Mouse (Mus musculus): ENCODE results near the gene Pik3r1. TPM values are rescaled to one million over a fixed set of nuclear protein-coding genes. Genes with fewer than 3 reads are reported as not detected.

The Pik3r1 gene
- total RNA-seq, 1 experiment = 7.3 TPM

DNA sequence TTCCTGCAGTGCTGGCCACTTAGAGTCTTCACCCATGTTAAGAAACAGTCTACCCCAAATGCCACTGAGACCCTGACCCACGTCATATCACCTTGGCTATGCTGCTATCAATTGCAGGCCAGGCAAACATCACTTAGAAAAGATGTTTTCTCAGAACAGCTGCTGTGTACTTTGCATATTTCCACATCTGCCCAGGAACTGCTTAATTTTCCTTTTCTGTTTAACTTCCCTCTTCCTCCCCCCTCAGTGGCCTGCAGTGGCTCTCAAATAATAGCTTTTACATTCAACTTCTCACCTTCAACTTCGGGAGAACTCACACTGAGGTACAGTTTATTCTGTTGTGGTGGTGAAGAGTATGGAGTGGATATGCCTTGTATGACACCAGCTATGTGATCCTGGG is 126.4 kb downstream of the Pik3r1 start:
- no peaks in the 10 kb centered on the region for H3K4me1 ChIP-seq (ENCODE audit: control insufficient read depth in 2 of 2, insufficient read depth in 2 of 2, low read length in 2 of 2, poor library complexity in 1 of 2)
- no peak overlapping the region for H3K9ac ChIP-seq (ENCODE audit: insufficient read depth, low read depth, low read length, poor library complexity, severe bottlenecking)
- no peak overlapping the region for H3K4me3 ChIP-seq (ENCODE audit: insufficient read depth in 1 of 2, low read depth in 1 of 2, low read length in 2 of 2, poor library complexity in 1 of 2, severe bottlenecking in 1 of 2)
- in situ Hi-C loops (cut with MboI; ENCODE audit: low sequenced_read_pairs in 2 of 2, unreplicated experiment in 2 of 2) = no loop called here
- H3K27ac ChIP-seq (ENCODE audit: insufficient read depth, low read depth, low read length, poor library complexity, severe bottlenecking) = no peak overlapping the region
- no peaks in the 10 kb centered on the region for H3K36me3 ChIP-seq (ENCODE audit: control insufficient read depth, insufficient read depth, low read length, poor library complexity, severe bottlenecking)
- TF ChIP-seq MAFK (IDR thresholded peaks at IDR 0.05; ENCODE audit: insufficient read depth, low read depth, low read length) (no peak), ZNF384 (IDR thresholded peaks at IDR 0.05; ENCODE audit: low read depth, low read length) (no peak), CHD2 (IDR thresholded peaks at IDR 0.05; ENCODE audit: low read depth, low read length) (no peak), ZC3H11A (IDR thresholded peaks at IDR 0.05; ENCODE audit: borderline replicate concordance, low read depth, low read length) (no peak), HCFC1 (IDR thresholded peaks at IDR 0.05; ENCODE audit: borderline replicate concordance, insufficient read depth, low read length) (no peak)
- no peaks in the 10 kb centered on the region for H3K9me3 ChIP-seq (ENCODE audit: control insufficient read depth, insufficient read depth, low read depth, low read length)
- DNase-seq (ENCODE audit: low read depth, low spot score) = no peak

DNA sequence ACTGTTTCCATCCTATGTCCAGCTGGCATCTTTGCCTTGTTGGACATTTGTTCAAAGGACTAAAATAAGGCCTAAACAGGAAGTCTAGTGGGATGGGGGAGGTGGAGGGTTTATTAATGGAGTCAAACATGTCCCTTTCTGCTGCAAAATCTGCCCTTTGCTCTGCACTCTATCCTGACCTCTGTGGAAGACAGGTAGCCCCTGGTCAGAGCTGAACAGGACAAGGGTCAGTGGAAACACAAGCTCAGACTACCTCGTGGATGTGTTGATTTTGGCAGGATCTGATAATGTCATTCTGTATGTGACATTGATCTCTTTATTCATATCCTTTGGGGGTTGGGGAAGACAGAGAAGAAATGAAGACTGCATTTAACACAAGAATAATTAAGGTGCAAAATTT is 132.2 kb downstream of the Pik3r1 start:
- no peak for DNase-seq (ENCODE audit: low read depth, low spot score)
- H3K9me3 ChIP-seq (ENCODE audit: control insufficient read depth, insufficient read depth, low read depth, low read length) = no peaks in the 10 kb centered on the region
- H3K9ac ChIP-seq (ENCODE audit: insufficient read depth, low read depth, low read length, poor library complexity, severe bottlenecking) = no peak overlapping the region
- H3K4me3 ChIP-seq (ENCODE audit: insufficient read depth in 1 of 2, low read depth in 1 of 2, low read length in 2 of 2, poor library complexity in 1 of 2, severe bottlenecking in 1 of 2) = no peak overlapping the region
- no peak overlapping the region for H3K27ac ChIP-seq (ENCODE audit: insufficient read depth, low read depth, low read length, poor library complexity, severe bottlenecking)
- no peaks in the 10 kb centered on the region for H3K36me3 ChIP-seq (ENCODE audit: control insufficient read depth, insufficient read depth, low read length, poor library complexity, severe bottlenecking)
- in situ Hi-C loops (cut with MboI; ENCODE audit: low sequenced_read_pairs in 2 of 2, unreplicated experiment in 2 of 2) = no loop called here
- H3K4me1 ChIP-seq (ENCODE audit: control insufficient read depth in 2 of 2, insufficient read depth in 2 of 2, low read length in 2 of 2, poor library complexity in 1 of 2) = no peaks in the 10 kb centered on the region
- TF ChIP-seq MAFK (IDR thresholded peaks at IDR 0.05; ENCODE audit: insufficient read depth, low read depth, low read length) (no peak), CHD2 (IDR thresholded peaks at IDR 0.05; ENCODE audit: low read depth, low read length) (no peak), ZNF384 (IDR thresholded peaks at IDR 0.05; ENCODE audit: low read depth, low read length) (no peak), ZC3H11A (IDR thresholded peaks at IDR 0.05; ENCODE audit: borderline replicate concordance, low read depth, low read length) (no peak), HCFC1 (IDR thresholded peaks at IDR 0.05; ENCODE audit: borderline replicate concordance, insufficient read depth, low read length) (no peak)

DNA sequence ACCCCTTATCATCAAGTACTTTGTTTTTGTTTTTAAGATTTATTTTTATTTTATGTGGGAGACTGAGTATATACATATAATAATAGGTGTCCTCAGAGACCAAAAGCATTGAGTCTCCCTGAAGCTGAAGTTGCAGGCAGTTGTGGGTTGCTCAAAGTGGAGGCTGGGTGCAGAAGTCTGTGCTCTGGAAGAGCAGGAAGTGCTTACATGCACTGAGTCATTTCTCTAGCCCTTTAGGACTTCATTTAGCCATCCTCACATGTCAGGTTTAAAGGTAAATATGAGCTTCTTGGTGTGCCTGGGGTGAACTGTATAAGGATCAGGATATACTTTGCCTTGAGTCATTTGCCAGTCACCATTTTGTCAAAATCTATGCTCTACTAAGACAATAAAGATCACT is 133.6 kb downstream of the Pik3r1 start:
- Histone ChIP-seq H3K36me3 (ENCODE audit: control insufficient read depth, insufficient read depth, low read length, poor library complexity, severe bottlenecking) (no peaks in the 10 kb centered on the region), H3K9ac (ENCODE audit: insufficient read depth, low read depth, low read length, poor library complexity, severe bottlenecking) (no peak overlapping the region), H3K4me3 (ENCODE audit: insufficient read depth in 1 of 2, low read depth in 1 of 2, low read length in 2 of 2, poor library complexity in 1 of 2, severe bottlenecking in 1 of 2) (no peak overlapping the region), H3K27ac (ENCODE audit: insufficient read depth, low read depth, low read length, poor library complexity, severe bottlenecking) (no peak overlapping the region), H3K9me3 (ENCODE audit: control insufficient read depth, insufficient read depth, low read depth, low read length) (no peaks in the 10 kb centered on the region), H3K4me1 (ENCODE audit: control insufficient read depth in 2 of 2, insufficient read depth in 2 of 2, low read length in 2 of 2, poor library complexity in 1 of 2) (no peaks in the 10 kb centered on the region)
- TF ChIP-seq CHD2 (IDR thresholded peaks at IDR 0.05; ENCODE audit: low read depth, low read length) = no peak
- no peak for TF ChIP-seq ZC3H11A (IDR thresholded peaks at IDR 0.05; ENCODE audit: borderline replicate concordance, low read depth, low read length)
- no peak for TF ChIP-seq ZNF384 (IDR thresholded peaks at IDR 0.05; ENCODE audit: low read depth, low read length)
- TF ChIP-seq MAFK (IDR thresholded peaks at IDR 0.05; ENCODE audit: insufficient read depth, low read depth, low read length) = no peak
- no peak for TF ChIP-seq HCFC1 (IDR thresholded peaks at IDR 0.05; ENCODE audit: borderline replicate concordance, insufficient read depth, low read length)
- in situ Hi-C loops (cut with MboI; ENCODE audit: low sequenced_read_pairs in 2 of 2, unreplicated experiment in 2 of 2) = no loop called here
- no peak for DNase-seq (ENCODE audit: low read depth, low spot score)

DNA sequence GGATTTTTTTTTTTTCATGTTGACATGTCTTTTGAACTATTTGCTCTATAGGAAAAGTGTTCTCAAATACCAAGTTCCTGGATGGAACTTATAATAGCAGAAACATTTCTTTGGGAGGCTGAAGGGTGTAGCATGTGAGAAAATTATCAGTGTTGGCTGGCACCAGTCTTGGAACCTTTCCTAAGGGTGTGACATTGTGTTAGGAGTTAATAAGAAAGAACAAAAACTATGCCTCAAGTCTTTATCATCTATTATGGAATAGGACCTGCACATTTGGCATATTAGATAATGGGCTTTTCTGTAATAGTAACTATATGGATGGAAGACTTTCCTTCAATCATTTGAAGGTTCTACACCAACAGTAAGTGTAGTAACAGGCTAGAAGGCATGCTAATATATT is 134.4 kb downstream of the Pik3r1 start:
- no peak for TF ChIP-seq ZNF384 (IDR thresholded peaks at IDR 0.05; ENCODE audit: low read depth, low read length)
- no peak for TF ChIP-seq CHD2 (IDR thresholded peaks at IDR 0.05; ENCODE audit: low read depth, low read length)
- no peak for TF ChIP-seq HCFC1 (IDR thresholded peaks at IDR 0.05; ENCODE audit: borderline replicate concordance, insufficient read depth, low read length)
- no peak for TF ChIP-seq MAFK (IDR thresholded peaks at IDR 0.05; ENCODE audit: insufficient read depth, low read depth, low read length)
- TF ChIP-seq ZC3H11A (IDR thresholded peaks at IDR 0.05; ENCODE audit: borderline replicate concordance, low read depth, low read length) = no peak
- no peak overlapping the region for H3K27ac ChIP-seq (ENCODE audit: insufficient read depth, low read depth, low read length, poor library complexity, severe bottlenecking)

DNA sequence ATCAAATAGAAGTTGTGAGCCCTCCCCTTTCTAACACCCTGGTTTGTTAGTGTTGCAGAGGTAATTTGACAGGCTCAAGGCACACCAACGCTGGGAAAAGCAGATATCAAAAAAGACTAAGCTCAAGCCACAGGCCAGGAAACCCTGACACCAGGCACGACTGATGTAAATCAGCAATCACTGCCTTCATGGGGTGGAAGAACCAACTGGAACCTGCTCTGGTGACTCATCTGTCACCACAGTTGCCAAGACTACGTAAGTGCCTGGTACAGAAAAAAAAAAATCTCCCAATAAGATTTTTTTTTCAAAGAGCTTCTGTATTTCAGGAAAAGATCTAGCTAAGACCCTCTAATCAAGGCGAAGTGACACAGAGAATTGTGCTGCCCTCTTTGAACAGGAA is 135.2 kb downstream of the Pik3r1 start:
- Histone ChIP-seq H3K4me3 (ENCODE audit: insufficient read depth in 1 of 2, low read depth in 1 of 2, low read length in 2 of 2, poor library complexity in 1 of 2, severe bottlenecking in 1 of 2) (no peak overlapping the region), H3K9ac (ENCODE audit: insufficient read depth, low read depth, low read length, poor library complexity, severe bottlenecking) (no peak overlapping the region), H3K9me3 (ENCODE audit: control insufficient read depth, insufficient read depth, low read depth, low read length) (no peaks in the 10 kb centered on the region), H3K36me3 (ENCODE audit: control insufficient read depth, insufficient read depth, low read length, poor library complexity, severe bottlenecking) (no peaks in the 10 kb centered on the region), H3K27ac (ENCODE audit: insufficient read depth, low read depth, low read length, poor library complexity, severe bottlenecking) (no peak overlapping the region), H3K4me1 (ENCODE audit: control insufficient read depth in 2 of 2, insufficient read depth in 2 of 2, low read length in 2 of 2, poor library complexity in 1 of 2) (no peaks in the 10 kb centered on the region)
- no peak for DNase-seq (ENCODE audit: low read depth, low spot score)
- in situ Hi-C loops (cut with MboI; ENCODE audit: low sequenced_read_pairs in 2 of 2, unreplicated experiment in 2 of 2) = no loop called here
- TF ChIP-seq CHD2 (IDR thresholded peaks at IDR 0.05; ENCODE audit: low read depth, low read length) (no peak), HCFC1 (IDR thresholded peaks at IDR 0.05; ENCODE audit: borderline replicate concordance, insufficient read depth, low read length) (no peak), MAFK (IDR thresholded peaks at IDR 0.05; ENCODE audit: insufficient read depth, low read depth, low read length) (no peak), ZC3H11A (IDR thresholded peaks at IDR 0.05; ENCODE audit: borderline replicate concordance, low read depth, low read length) (no peak), ZNF384 (IDR thresholded peaks at IDR 0.05; ENCODE audit: low read depth, low read length) (no peak)

More for the DNA sequence above, 134.4 kb downstream of the Pik3r1 start:
- Histone ChIP-seq H3K9me3 (ENCODE audit: control insufficient read depth, insufficient read depth, low read depth, low read length) (no peaks in the 10 kb centered on the region), H3K4me3 (ENCODE audit: insufficient read depth in 1 of 2, low read depth in 1 of 2, low read length in 2 of 2, poor library complexity in 1 of 2, severe bottlenecking in 1 of 2) (no peak overlapping the region), H3K36me3 (ENCODE audit: control insufficient read depth, insufficient read depth, low read length, poor library complexity, severe bottlenecking) (no peaks in the 10 kb centered on the region), H3K4me1 (ENCODE audit: control insufficient read depth in 2 of 2, insufficient read depth in 2 of 2, low read length in 2 of 2, poor library complexity in 1 of 2) (no peaks in the 10 kb centered on the region), H3K9ac (ENCODE audit: insufficient read depth, low read depth, low read length, poor library complexity, severe bottlenecking) (no peak overlapping the region)
- in situ Hi-C loops (cut with MboI; ENCODE audit: low sequenced_read_pairs in 2 of 2, unreplicated experiment in 2 of 2) = no loop called here
- DNase-seq (ENCODE audit: low read depth, low spot score) = no peak

Measured in ES-E14 (cell line).